16 mouse cellular contexts compared by ENCODE assay signal in the genomic region with DNA sequence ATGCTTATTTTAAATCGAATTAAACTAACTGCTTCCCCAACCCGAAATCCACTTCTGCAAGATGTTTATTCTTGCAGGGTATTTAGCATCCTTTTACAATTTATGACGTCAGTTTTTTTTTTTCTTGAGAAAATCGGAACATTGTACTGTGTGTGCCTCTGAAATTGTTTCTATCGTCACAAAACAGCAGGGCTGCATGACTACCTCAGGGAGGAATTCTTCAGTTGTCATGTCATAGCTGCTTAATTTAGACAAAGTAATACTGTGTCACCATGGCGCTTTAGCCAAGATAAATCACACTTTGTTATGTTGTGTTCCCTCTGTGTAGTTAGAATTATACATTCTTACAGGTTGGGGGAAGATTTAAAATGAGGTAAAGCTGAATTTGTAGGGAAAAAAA.
A peak's percentile ranks its signal among the peaks of the same experiment; 100 is the strongest.
DNase-seq lines count a peak whose midpoint lies in the region; ATAC-seq and TF ChIP-seq lines count a peak whose summit lies in the region.
"Had no signal": no experiment of that assay in that cellular context is flagged by ENCODE, and none has a peak within 500 bp of the region (broad histone marks: within the 10 kb centered on the region; RNA-seq: fewer than 3 reads in every experiment).

No protein-coding gene starts in this region.

- DNase-seq in forebrain, postnatal 0 days, result no peak
- DNase-seq in heart, postnatal 10 days, result peak; percentile 11
- no peak for DNase-seq in heart, postnatal 25 days (ENCODE audit: low spot score)
- DNase-seq in midbrain, embryonic 10.5 days (ENCODE audit: low spot score), result no peak
- DNase-seq in natural killer cell, adult 2 months (ENCODE audit: low spot score in 2 of 2), result no peak
- DNase-seq: cerebellum, adult 18-20 months; gastrocnemius, postnatal 36 days; kidney, postnatal 10 days; layer of hippocampus, adult 9-11 months; liver, postnatal 0 days; thymus, adult 18-20 months had no signal

- intact Hi-C loops in heart, postnatal 10 days (cut with DNase I), result loop anchor here (5.0 kb wide), 1 partner anchor 98 kb away; no protein-coding TSS in a partner anchor
- intact Hi-C loops in heart, postnatal 25 days (cut with DNase I), result no loop called here

- H3K4me2 ChIP-seq in forebrain, embryonic 12.5 days, result no peak overlapping the region
- no peak overlapping the region for H3K4me2 ChIP-seq in forebrain, postnatal 0 days (ENCODE audit: low read depth)
- H3K4me2 ChIP-seq in midbrain, embryonic 12.5 days (replicated peaks), result no peak overlapping the region
- no peak overlapping the region for H3K4me2 ChIP-seq in forebrain, embryonic 15.5 days (replicated peaks)
- H3K4me2 ChIP-seq: embryonic facial prominence, embryonic 15.5 days; limb, embryonic 15.5 days had no signal

- no peaks in the 10 kb centered on the region for H3K9me3 ChIP-seq in forebrain, embryonic 12.5 days
- no peaks in the 10 kb centered on the region for H3K9me3 ChIP-seq in forebrain, postnatal 0 days (ENCODE audit: low read length)
- H3K9me3 ChIP-seq in midbrain, embryonic 12.5 days, result no peaks in the 10 kb centered on the region
- H3K9me3 ChIP-seq in midbrain, embryonic 10.5 days (replicated peaks), result 0 out of 2 replicates have a peak, but pooled peaks cover 8% of the 10 kb centered on the region
- H3K9me3 ChIP-seq in forebrain, embryonic 15.5 days, result no peaks in the 10 kb centered on the region
- H3K9me3 ChIP-seq: embryonic facial prominence, embryonic 15.5 days; limb, embryonic 15.5 days had no signal

- no peak overlapping the region for H3K4me3 ChIP-seq in forebrain, embryonic 12.5 days (replicated peaks)
- no peak overlapping the region for H3K4me3 ChIP-seq in forebrain, postnatal 0 days (ENCODE audit: low read depth, low read length)
- H3K4me3 ChIP-seq in midbrain, embryonic 12.5 days, result no peak overlapping the region
- no peak overlapping the region for H3K4me3 ChIP-seq in midbrain, embryonic 10.5 days
- H3K4me3 ChIP-seq in forebrain, embryonic 15.5 days, result no peak overlapping the region
- H3K4me3 ChIP-seq: embryonic facial prominence, embryonic 15.5 days; limb, embryonic 15.5 days had no signal

- no peak for TF ChIP-seq CTCF in forebrain, postnatal 0 days (IDR thresholded peaks at IDR 0.05; ENCODE audit: low read depth)

- no peaks in the 10 kb centered on the region for H3K27me3 ChIP-seq in forebrain, embryonic 12.5 days
- H3K27me3 ChIP-seq in forebrain, postnatal 0 days (ENCODE audit: insufficient read depth, low read length), result no peaks in the 10 kb centered on the region
- peaks cover 6% of the 10 kb centered on the region; the same call in 1 of the 2 replicates for H3K27me3 ChIP-seq in midbrain, embryonic 12.5 days
- peaks cover 5% of the 10 kb centered on the region; the same call in 1 of the 2 replicates for H3K27me3 ChIP-seq in midbrain, embryonic 10.5 days (ENCODE audit: low read depth, poor library complexity, severe bottlenecking)
- no peaks in the 10 kb centered on the region for H3K27me3 ChIP-seq in forebrain, embryonic 15.5 days
- H3K27me3 ChIP-seq: embryonic facial prominence, embryonic 15.5 days; limb, embryonic 15.5 days had no signal

- H3K36me3 ChIP-seq in forebrain, embryonic 12.5 days (replicated peaks), result no peaks in the 10 kb centered on the region
- H3K36me3 ChIP-seq in forebrain, postnatal 0 days (ENCODE audit: insufficient read depth), result no peaks in the 10 kb centered on the region
- H3K36me3 ChIP-seq in midbrain, embryonic 12.5 days, result no peaks in the 10 kb centered on the region
- no peaks in the 10 kb centered on the region for H3K36me3 ChIP-seq in midbrain, embryonic 10.5 days
- no peaks in the 10 kb centered on the region for H3K36me3 ChIP-seq in forebrain, embryonic 15.5 days
- H3K36me3 ChIP-seq: embryonic facial prominence, embryonic 15.5 days; limb, embryonic 15.5 days had no signal

- 27% methylated on average over 6 of the region's 6 CpGs for WGBS in forebrain, embryonic 12.5 days
- 15% methylated on average over 6 of the region's 6 CpGs for WGBS in forebrain, postnatal 0 days
- 34% methylated on average over 6 of the region's 6 CpGs for WGBS in midbrain, embryonic 12.5 days
- 52% methylated on average over 6 of the region's 6 CpGs for WGBS in midbrain, embryonic 10.5 days
- 14% methylated on average over 6 of the region's 6 CpGs for WGBS in forebrain, embryonic 15.5 days

- H3K27ac ChIP-seq in forebrain, embryonic 12.5 days, result no peak overlapping the region
- H3K27ac ChIP-seq in forebrain, postnatal 0 days (ENCODE audit: low read depth, low read length), result no peak overlapping the region
- no peak overlapping the region for H3K27ac ChIP-seq in midbrain, embryonic 12.5 days (replicated peaks)
- no peak overlapping the region for H3K27ac ChIP-seq in midbrain, embryonic 10.5 days (replicated peaks)
- H3K27ac ChIP-seq in forebrain, embryonic 15.5 days (replicated peaks), result no peak overlapping the region
- H3K27ac ChIP-seq: embryonic facial prominence, embryonic 15.5 days; limb, embryonic 15.5 days had no signal

- H3K4me1 ChIP-seq in forebrain, embryonic 12.5 days, result no peaks in the 10 kb centered on the region
- H3K4me1 ChIP-seq in forebrain, postnatal 0 days (ENCODE audit: insufficient read depth), result no peaks in the 10 kb centered on the region
- H3K4me1 ChIP-seq in midbrain, embryonic 12.5 days, result 0 out of 2 replicates have a peak, but pooled peaks cover 2% of the 10 kb centered on the region
- H3K4me1 ChIP-seq in midbrain, embryonic 10.5 days, result 0 out of 2 replicates have a peak, but pooled peaks cover 7% of the 10 kb centered on the region
- no peaks in the 10 kb centered on the region for H3K4me1 ChIP-seq in forebrain, embryonic 15.5 days
- H3K4me1 ChIP-seq: embryonic facial prominence, embryonic 15.5 days; limb, embryonic 15.5 days had no signal

- H3K9ac ChIP-seq in forebrain, embryonic 12.5 days, result no peak overlapping the region
- no peak overlapping the region for H3K9ac ChIP-seq in forebrain, postnatal 0 days
- H3K9ac ChIP-seq in midbrain, embryonic 12.5 days (replicated peaks), result no peak overlapping the region
- H3K9ac ChIP-seq in forebrain, embryonic 15.5 days (replicated peaks), result no peak overlapping the region
- H3K9ac ChIP-seq: embryonic facial prominence, embryonic 15.5 days; limb, embryonic 15.5 days; liver, postnatal 0 days had no signal

- peak; percentile 33; the same call in 1 of the 2 replicates for ATAC-seq in forebrain, embryonic 12.5 days (ENCODE audit: low FRiP score)
- no peak for ATAC-seq in forebrain, postnatal 0 days
- ATAC-seq in midbrain, embryonic 12.5 days (ENCODE audit: low FRiP score, low read depth), result peak; percentile 79
- 0 out of 2 replicates have a peak, but pooled peaks have one; percentile 16 for ATAC-seq in forebrain, embryonic 15.5 days (replicated peaks)
- ATAC-seq: liver, postnatal 0 days had no signal

Comparison
In these comparisons a context has a peak if more than half of its experiments do, and no peak if none do; other contexts are left out.
1. DNase-seq: peak in heart, postnatal 10 days (2 of 2); none in forebrain, postnatal 0 days (single experiment), heart, postnatal 25 days (single experiment), midbrain, embryonic 10.5 days (single experiment) and natural killer cell, adult 2 months (0 of 2).